Mouse (Mus musculus): ENCODE data around the gene Gpsm3. TPM values are rescaled to one million over a fixed set of nuclear protein-coding genes. Genes with fewer than 3 reads are reported as not detected.

Gene Gpsm3
- polyA plus RNA-seq, 2 experiments, result 3.7 to 7.9 TPM

- no peak overlapping the region for H3K4me2 ChIP-seq (replicated peaks; ENCODE audit: low read depth, low read length, severe bottlenecking)
- no peaks in the 10 kb centered on the region for H3K4me1 ChIP-seq (ENCODE audit: control insufficient read depth, insufficient read depth, low read length)
- H3K27me3 ChIP-seq (ENCODE audit: control insufficient read depth, insufficient read depth, low read length), result no peaks in the 10 kb centered on the region
- ATAC-seq (ENCODE audit: low FRiP score, low read depth), result no peak
- H3K9ac ChIP-seq (ENCODE audit: low read depth, low read length, severe bottlenecking), result no peak overlapping the region
- no peak overlapping the region for H3K4me3 ChIP-seq (replicated peaks; ENCODE audit: low read length)
- no peak overlapping the region for H3K27ac ChIP-seq (replicated peaks; ENCODE audit: low read depth, low read length)
- no peaks in the 10 kb centered on the region for H3K9me3 ChIP-seq (ENCODE audit: control insufficient read depth, low read length)
- H3K36me3 ChIP-seq (ENCODE audit: control insufficient read depth, insufficient read depth, low read length), result no peaks in the 10 kb centered on the region
- 26% methylated on average over 5 of the region's 5 CpGs for WGBS
- no peak for TF ChIP-seq POLR2A (IDR thresholded peaks at IDR 0.05; ENCODE audit: borderline replicate concordance, extremely low read depth, insufficient read depth, insufficient read length)
- DNase-seq (ENCODE audit: low spot score), result peak; percentile 40
Observed at GRCm38 (mm10) chr17:34555483-34555882, 34.1 kb upstream of the Gpsm3 start.

GRCm38 (mm10) chr17:34556406-34556805 lies 33.2 kb upstream of the Gpsm3 start:
- no peak overlapping the region for H3K9ac ChIP-seq (ENCODE audit: low read depth, low read length, severe bottlenecking)
- H3K27me3 ChIP-seq (ENCODE audit: control insufficient read depth, insufficient read depth, low read length), result no peaks in the 10 kb centered on the region
- ATAC-seq (ENCODE audit: low FRiP score, low read depth), result no peak
- no peaks in the 10 kb centered on the region for H3K9me3 ChIP-seq (ENCODE audit: control insufficient read depth, low read length)
- no peak overlapping the region for H3K4me2 ChIP-seq (replicated peaks; ENCODE audit: low read depth, low read length, severe bottlenecking)
- H3K36me3 ChIP-seq (ENCODE audit: control insufficient read depth, insufficient read depth, low read length), result no peaks in the 10 kb centered on the region
- 80% methylated on average over 8 of the region's 8 CpGs for WGBS
- no peak for DNase-seq (ENCODE audit: low spot score)
- no peak for TF ChIP-seq POLR2A (IDR thresholded peaks at IDR 0.05; ENCODE audit: borderline replicate concordance, extremely low read depth, insufficient read depth, insufficient read length)
- H3K4me1 ChIP-seq (ENCODE audit: control insufficient read depth, insufficient read depth, low read length), result no peaks in the 10 kb centered on the region
- no peak overlapping the region for H3K4me3 ChIP-seq (replicated peaks; ENCODE audit: low read length)
- H3K27ac ChIP-seq (replicated peaks; ENCODE audit: low read depth, low read length), result no peak overlapping the region

GRCm38 (mm10) chr17:34557411-34557810 lies 32.2 kb upstream of the Gpsm3 start:
- no peak overlapping the region for H3K4me3 ChIP-seq (replicated peaks; ENCODE audit: low read length)
- no peaks in the 10 kb centered on the region for H3K27me3 ChIP-seq (ENCODE audit: control insufficient read depth, insufficient read depth, low read length)
- 43% methylated on average over 11 of the region's 11 CpGs for WGBS
- no peaks in the 10 kb centered on the region for H3K9me3 ChIP-seq (ENCODE audit: control insufficient read depth, low read length)
- no peaks in the 10 kb centered on the region for H3K4me1 ChIP-seq (ENCODE audit: control insufficient read depth, insufficient read depth, low read length)
- TF ChIP-seq POLR2A (IDR thresholded peaks at IDR 0.05; ENCODE audit: borderline replicate concordance, extremely low read depth, insufficient read depth, insufficient read length), result no peak
- no peak overlapping the region for H3K4me2 ChIP-seq (replicated peaks; ENCODE audit: low read depth, low read length, severe bottlenecking)
- H3K36me3 ChIP-seq (ENCODE audit: control insufficient read depth, insufficient read depth, low read length), result no peaks in the 10 kb centered on the region
- H3K27ac ChIP-seq (replicated peaks; ENCODE audit: low read depth, low read length), result no peak overlapping the region
- ATAC-seq (ENCODE audit: low FRiP score, low read depth) (no peak), DNase-seq (ENCODE audit: low spot score) (no peak)
- H3K9ac ChIP-seq (ENCODE audit: low read depth, low read length, severe bottlenecking), result no peak overlapping the region

- Histone ChIP-seq H3K9me3 (ENCODE audit: control insufficient read depth, low read length) (no peaks in the 10 kb centered on the region), H3K9ac (ENCODE audit: low read depth, low read length, severe bottlenecking) (no peak overlapping the region), H3K4me2 (replicated peaks; ENCODE audit: low read depth, low read length, severe bottlenecking) (no peak overlapping the region), H3K4me1 (ENCODE audit: control insufficient read depth, insufficient read depth, low read length) (peaks cover 4% of the 10 kb centered on the region), H3K27me3 (ENCODE audit: control insufficient read depth, insufficient read depth, low read length) (no peaks in the 10 kb centered on the region), H3K27ac (replicated peaks; ENCODE audit: low read depth, low read length) (no peak overlapping the region), H3K36me3 (ENCODE audit: control insufficient read depth, insufficient read depth, low read length) (no peaks in the 10 kb centered on the region), H3K4me3 (replicated peaks; ENCODE audit: low read length) (no peak overlapping the region)
- no peak for TF ChIP-seq POLR2A (IDR thresholded peaks at IDR 0.05; ENCODE audit: borderline replicate concordance, extremely low read depth, insufficient read depth, insufficient read length)
- DNase-seq (ENCODE audit: low spot score) (no peak), ATAC-seq (ENCODE audit: low FRiP score, low read depth) (no peak)
- WGBS, result 83% methylated on average over 7 of the region's 7 CpGs
Observed at GRCm38 (mm10) chr17:34559116-34559515, 30.5 kb upstream of the Gpsm3 start.

GRCm38 (mm10) chr17:34559895-34560294 lies 29.7 kb upstream of the Gpsm3 start:
- H3K4me2 ChIP-seq (replicated peaks; ENCODE audit: low read depth, low read length, severe bottlenecking), result no peak overlapping the region
- DNase-seq (ENCODE audit: low spot score), result no peak
- ATAC-seq (ENCODE audit: low FRiP score, low read depth), result no peak
- H3K27me3 ChIP-seq (ENCODE audit: control insufficient read depth, insufficient read depth, low read length), result no peaks in the 10 kb centered on the region
- H3K4me1 ChIP-seq (ENCODE audit: control insufficient read depth, insufficient read depth, low read length), result peaks cover 8% of the 10 kb centered on the region
- no peak for TF ChIP-seq POLR2A (IDR thresholded peaks at IDR 0.05; ENCODE audit: borderline replicate concordance, extremely low read depth, insufficient read depth, insufficient read length)
- no peaks in the 10 kb centered on the region for H3K9me3 ChIP-seq (ENCODE audit: control insufficient read depth, low read length)
- no peak overlapping the region for H3K9ac ChIP-seq (ENCODE audit: low read depth, low read length, severe bottlenecking)
- no peaks in the 10 kb centered on the region for H3K36me3 ChIP-seq (ENCODE audit: control insufficient read depth, insufficient read depth, low read length)
- no peak overlapping the region for H3K27ac ChIP-seq (replicated peaks; ENCODE audit: low read depth, low read length)
- no peak overlapping the region for H3K4me3 ChIP-seq (replicated peaks; ENCODE audit: low read length)
- whole genome bisulfite sequencing, result 15% methylated on average over 15 of the region's 15 CpGs

GRCm38 (mm10) chr17:34560438-34560837 lies 29.2 kb upstream of the Gpsm3 start:
- Histone ChIP-seq H3K4me2 (replicated peaks; ENCODE audit: low read depth, low read length, severe bottlenecking) (no peak overlapping the region), H3K27me3 (ENCODE audit: control insufficient read depth, insufficient read depth, low read length) (no peaks in the 10 kb centered on the region), H3K36me3 (ENCODE audit: control insufficient read depth, insufficient read depth, low read length) (no peaks in the 10 kb centered on the region), H3K27ac (replicated peaks; ENCODE audit: low read depth, low read length) (no peak overlapping the region), H3K9ac (ENCODE audit: low read depth, low read length, severe bottlenecking) (no peak overlapping the region), H3K9me3 (ENCODE audit: control insufficient read depth, low read length) (no peaks in the 10 kb centered on the region), H3K4me1 (ENCODE audit: control insufficient read depth, insufficient read depth, low read length) (peaks cover 8% of the 10 kb centered on the region), H3K4me3 (replicated peaks; ENCODE audit: low read length) (no peak overlapping the region)
- no peak for ATAC-seq (ENCODE audit: low FRiP score, low read depth)
- DNase-seq (ENCODE audit: low spot score), result no peak
- TF ChIP-seq POLR2A (IDR thresholded peaks at IDR 0.05; ENCODE audit: borderline replicate concordance, extremely low read depth, insufficient read depth, insufficient read length), result no peak
- 92% methylated on average over 6 of the region's 6 CpGs for WGBS

Data from limb, embryonic 14.5 days (tissue).